Comparison of ENCODE assay signal across 25 mouse cellular contexts in genomic region chr3:25721464-25721863, GRCm38 (mm10).
A peak's percentile ranks its signal among the peaks of the same experiment; 100 is the strongest.
DNase-seq lines count a peak whose midpoint lies in the region; ATAC-seq and TF ChIP-seq lines count a peak whose summit lies in the region.
"Had no signal": no experiment of that assay in that cellular context is flagged by ENCODE, and none has a peak within 500 bp of the region (broad histone marks: within the 10 kb centered on the region; RNA-seq: fewer than 3 reads in every experiment).

No protein-coding gene starts in this region.

- in situ Hi-C loops in CH12.LX (cut with MboI; ENCODE audit: low pct_ligation_motif_present, low pct_unique_long_range_greater_than_20kb, low sequenced_read_pairs): no loop called here

- no peak for TF ChIP-seq POLR2A in CH12.LX (IDR thresholded peaks at IDR 0.05; ENCODE audit: low read depth, low read length)

- H3K27me3 ChIP-seq in CH12.LX (replicated peaks): no peaks in the 10 kb centered on the region
- H3K27me3 ChIP-seq in forebrain, embryonic 10.5 days (ENCODE audit: poor library complexity, severe bottlenecking): no peaks in the 10 kb centered on the region
- H3K27me3 ChIP-seq: embryonic facial prominence, embryonic 13.5 days; embryonic facial prominence, embryonic 15.5 days; forebrain, embryonic 13.5 days; forebrain, embryonic 15.5 days had no signal

- no peak overlapping the region; the same call in 1 of the 2 replicates for H3K4me2 ChIP-seq in CH12.LX (ENCODE audit: insufficient read depth, low read depth, poor library complexity, severe bottlenecking)
- H3K4me2 ChIP-seq: embryonic facial prominence, embryonic 13.5 days; embryonic facial prominence, embryonic 15.5 days; forebrain, embryonic 13.5 days; forebrain, embryonic 15.5 days had no signal

- intact Hi-C loops in heart, postnatal 14 days (cut with DNase I): no loop called here

- H3K4me3 ChIP-seq in CH12.LX (replicated peaks in 1 of 3; ENCODE audit: low read depth in 2 of 3, low read length in 2 of 3, poor library complexity in 1 of 3): no peak overlapping the region
- no peak overlapping the region for H3K4me3 ChIP-seq in forebrain, embryonic 10.5 days
- H3K4me3 ChIP-seq: embryonic facial prominence, embryonic 13.5 days; embryonic facial prominence, embryonic 15.5 days; erythroblast, embryonic 14.5 days; forebrain, embryonic 13.5 days; forebrain, embryonic 15.5 days had no signal

- H3K9ac ChIP-seq in CH12.LX (ENCODE audit: insufficient read depth, low read depth): no peak overlapping the region
- H3K9ac ChIP-seq: embryonic facial prominence, embryonic 13.5 days; embryonic facial prominence, embryonic 15.5 days; forebrain, embryonic 13.5 days; forebrain, embryonic 15.5 days; forebrain, postnatal 0 days had no signal

- no peak for TF ChIP-seq CTCF in CH12.LX (conservative IDR thresholded peaks at IDR 0.05 in 1 of 2, IDR thresholded peaks at IDR 0.05 in 1 of 2; ENCODE audit: low read depth in 2 of 2, low read length in 2 of 2)

- ATAC-seq in granulocyte monocyte progenitor cell, adult 5-6 weeks (replicated peaks; ENCODE audit: poor library complexity, severe bottlenecking): peak; percentile 72
- peak; percentile 50 for ATAC-seq in megakaryocyte progenitor cell, adult 5-6 weeks (replicated peaks; ENCODE audit: poor library complexity)
- ATAC-seq: activated CD4-positive, CD25-positive, alpha-beta regulatory T cell, adult 4 months; CD4-positive, CD25-positive, alpha-beta regulatory T cell, adult 4 months; forebrain, embryonic 13.5 days; forebrain, embryonic 15.5 days; forebrain, postnatal 0 days; Patski had no signal

- TF ChIP-seq RAD21 in CH12.LX (IDR thresholded peaks at IDR 0.05; ENCODE audit: low read depth, low read length): no peak

- H3K9me3 ChIP-seq in CH12.LX (replicated peaks; ENCODE audit: low read length): peaks cover 27% of the 10 kb centered on the region
- no peaks in the 10 kb centered on the region for H3K9me3 ChIP-seq in forebrain, embryonic 10.5 days
- H3K9me3 ChIP-seq: embryonic facial prominence, embryonic 13.5 days; embryonic facial prominence, embryonic 15.5 days; forebrain, embryonic 13.5 days; forebrain, embryonic 15.5 days had no signal

- TF ChIP-seq EP300 in CH12.LX (IDR thresholded peaks at IDR 0.05; ENCODE audit: low read length): peak; percentile 81

- H3K36me3 ChIP-seq in CH12.LX (replicated peaks in 1 of 2; ENCODE audit: control insufficient read depth in 1 of 2, insufficient read depth in 1 of 2, low read length in 1 of 2): no peaks in the 10 kb centered on the region
- no peaks in the 10 kb centered on the region for H3K36me3 ChIP-seq in forebrain, embryonic 10.5 days (replicated peaks)
- H3K36me3 ChIP-seq: embryonic facial prominence, embryonic 13.5 days; embryonic facial prominence, embryonic 15.5 days; forebrain, embryonic 15.5 days had no signal

- no peak overlapping the region for H3K27ac ChIP-seq in CH12.LX (ENCODE audit: insufficient read depth, low read depth)
- H3K27ac ChIP-seq in forebrain, embryonic 10.5 days: no peak overlapping the region
- H3K27ac ChIP-seq: embryonic facial prominence, embryonic 13.5 days; embryonic facial prominence, embryonic 15.5 days; forebrain, embryonic 13.5 days; forebrain, embryonic 15.5 days had no signal

- WGBS in forebrain, embryonic 10.5 days: 73% methylated on average over 5 of the region's 5 CpGs

- no peaks in the 10 kb centered on the region for H3K79me2 ChIP-seq in CH12.LX (replicated peaks; ENCODE audit: control insufficient read depth, extremely low read depth, insufficient read depth, poor library complexity, severe bottlenecking)

- DNase-seq in CH12.LX (ENCODE audit: extremely low read depth): no peak
- DNase-seq in forebrain, embryonic 10.5 days (ENCODE audit: extremely low spot score, low spot score): no peak
- no peak for DNase-seq in heart, postnatal 14 days
- DNase-seq in lung, adult 18-20 months: no peak
- DNase-seq: adrenal gland, adult 8-10 months; adrenal gland, postnatal 14 days; adrenal gland, postnatal 36 days; B cell, adult 2 months; cerebellum, adult 11-12 months; cerebellum, adult 2 months; cerebellum, adult 9-10 months; cerebellum, postnatal 10 days; cerebellum, postnatal 36 days; embryo, embryonic 11 days; forebrain, postnatal 0 days had no signal

- dilution Hi-C loops in CH12.LX (cut with MboI; ENCODE audit: extremely low pct_ligation_motif_present, extremely low pct_unique_long_range_greater_than_20kb, low sequenced_read_pairs): no loop called here

- H3K4me1 ChIP-seq in CH12.LX (ENCODE audit: control insufficient read depth in 1 of 2, insufficient read depth in 2 of 2): no peaks in the 10 kb centered on the region
- H3K4me1 ChIP-seq in forebrain, embryonic 10.5 days: no peaks in the 10 kb centered on the region
- H3K4me1 ChIP-seq: embryonic facial prominence, embryonic 13.5 days; embryonic facial prominence, embryonic 15.5 days; forebrain, embryonic 13.5 days; forebrain, embryonic 15.5 days had no signal

TF ChIP-seq in CH12.LX, 34 proteins besides CTCF, POLR2A, EP300 and RAD21:
- TF ChIP-seq PAX5 (IDR thresholded peaks at IDR 0.05; ENCODE audit: low read length): no peak
- TF ChIP-seq IRF4 (IDR thresholded peaks at IDR 0.05; ENCODE audit: low read depth, low read length): peak; percentile 83
- peak; percentile 95 for TF ChIP-seq ZNF384 (IDR thresholded peaks at IDR 0.05; ENCODE audit: low read depth, low read length)
